Mouse (Mus musculus) megakaryocyte, embryonic 14.5 days (primary cell): ENCODE measurements around the gene Ckap4.

Experiments
- FLI1 ChIP-seq: IDR thresholded peaks from 2 replicates; pipeline ENCODE4 v1.6.1; 2012; ENCODE audit warnings: low read length, inconsistent platforms, mixed read lengths
- GATA1 ChIP-seq: IDR thresholded peaks from 3 replicates; pipeline ENCODE4 v1.6.1; 2012; ENCODE audit warnings: mixed read lengths, low read length, inconsistent platforms, borderline replicate concordance

DNA sequence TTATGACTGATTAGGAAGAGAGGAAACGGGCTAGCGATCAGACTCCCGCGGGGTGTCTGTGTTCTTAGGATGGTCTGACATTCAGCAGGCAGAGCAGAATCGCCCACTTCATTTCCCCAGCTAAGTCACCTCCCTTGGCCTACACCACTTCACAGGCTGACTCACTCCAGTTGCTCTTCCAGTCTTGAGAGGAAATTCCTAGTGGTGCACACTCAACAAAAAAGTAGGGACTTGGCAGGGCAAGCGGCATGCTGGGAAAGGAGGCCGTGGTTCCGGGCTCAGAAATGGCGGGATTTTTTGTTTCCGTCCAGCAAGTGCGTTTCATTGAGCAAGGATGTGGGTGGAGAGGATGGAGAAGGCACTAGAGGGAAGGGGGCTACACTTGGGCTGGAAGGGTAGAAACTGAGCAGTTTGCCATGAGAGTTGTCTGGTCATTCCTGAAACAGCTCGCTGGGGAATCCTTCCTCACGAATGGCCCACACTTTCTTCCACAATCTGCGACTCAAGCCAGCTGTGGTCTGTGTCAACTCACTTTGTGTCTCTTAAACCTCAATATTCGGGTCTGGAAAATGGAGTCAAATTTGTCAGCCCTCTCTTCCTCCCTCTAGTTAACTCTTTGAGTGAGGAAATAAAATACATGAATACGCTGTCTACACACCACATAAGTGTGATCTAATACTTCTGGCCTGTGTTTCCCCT, 1.5 kb downstream of the Ckap4 start:
- TF ChIP-seq GATA1 (no peak), FLI1 (no peak)
